Mouse (Mus musculus) gastrocnemius, postnatal 10 days (tissue): Measurements from ENCODE around the gene Mndal. TPM values are rescaled to one million over a fixed set of nuclear protein-coding genes. Genes with fewer than 3 reads are reported as not detected.
"Not testable (repeated sequence)": the region's sequence is repeated elsewhere in the genome, so short reads cannot be mapped to it uniquely, and the experiment has no call there.

Source experiments
- DNase-seq: peaks from one replicate; pipeline ENCODE4 v3.0.0; 2021; ENCODE audit warnings: mixed read lengths
- total RNA-seq, 2 experiments: library from RNA; stranded (reverse); gene quantifications; 2 replicates each; pipeline ENCODE4 v1.2.3; 2021

The Mndal gene
- total RNA-seq, 2 experiments from 2014 or later = 5.1 to 7.8 TPM

GRCm38 (mm10) chr1:173889741-173890140 lies 52.5 kb downstream of the Mndal start:
- not testable (repeated sequence) for DNase-seq

- not testable (repeated sequence) for DNase-seq
Measured at GRCm38 (mm10) chr1:173887026-173887787, 55.1 kb downstream of the Mndal start.

- DNase-seq = not testable (repeated sequence)
Measured at GRCm38 (mm10) chr1:173880004-173880666, 62.2 kb downstream of the Mndal start.

DNA sequence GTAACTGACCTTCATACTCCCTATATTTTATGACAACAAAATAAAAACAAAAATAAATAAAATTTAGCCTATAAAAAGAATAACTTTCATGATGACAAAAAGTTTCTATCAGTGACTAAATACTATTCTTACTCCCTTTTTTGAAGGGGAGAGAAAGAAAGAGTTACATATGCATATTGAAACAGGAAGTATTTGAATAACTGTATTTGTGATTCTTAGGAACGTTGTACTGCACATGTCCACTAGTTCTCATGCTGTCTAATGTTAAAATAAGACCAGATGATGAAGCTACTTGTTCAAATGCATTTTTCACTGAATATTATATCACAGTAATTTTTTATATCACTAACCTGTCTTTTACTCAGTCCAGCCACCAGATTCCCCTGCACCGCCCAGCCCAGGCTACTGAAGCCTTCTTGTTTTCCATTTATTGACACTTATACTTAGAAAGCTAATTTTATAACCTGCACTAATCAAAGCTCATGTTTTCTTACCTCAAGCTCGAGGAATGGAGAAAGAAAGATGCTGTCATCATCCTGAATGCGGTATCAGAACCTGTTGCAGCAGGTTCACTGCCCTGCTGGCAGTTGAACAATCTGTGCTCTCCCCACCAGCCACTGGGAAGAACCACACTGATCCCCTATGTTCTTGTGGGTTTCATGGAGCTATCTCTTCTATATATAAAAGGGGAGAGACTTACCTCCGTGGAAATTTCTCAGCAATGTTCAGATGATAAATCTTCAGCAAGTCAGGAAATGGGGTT lies 62.9 kb downstream of the Mndal start:
- DNase-seq = not testable (repeated sequence)

- not testable (repeated sequence) for DNase-seq
Measured at GRCm38 (mm10) chr1:173878264-173878663, 64.0 kb downstream of the Mndal start.

GRCm38 (mm10) chr1:173877125-173877524 lies 65.2 kb downstream of the Mndal start:
- DNase-seq = not testable (repeated sequence)

GRCm38 (mm10) chr1:173868586-173868985 lies 73.7 kb downstream of the Mndal start:
- DNase-seq = not testable (repeated sequence)

GRCm38 (mm10) chr1:173866504-173866903 lies 75.8 kb downstream of the Mndal start:
- no peak for DNase-seq

- not testable (repeated sequence) for DNase-seq
Measured at GRCm38 (mm10) chr1:173853711-173854110, 88.6 kb downstream of the Mndal start.

GRCm38 (mm10) chr1:173852853-173853252 lies 89.4 kb downstream of the Mndal start:
- DNase-seq = not testable (repeated sequence)

DNA sequence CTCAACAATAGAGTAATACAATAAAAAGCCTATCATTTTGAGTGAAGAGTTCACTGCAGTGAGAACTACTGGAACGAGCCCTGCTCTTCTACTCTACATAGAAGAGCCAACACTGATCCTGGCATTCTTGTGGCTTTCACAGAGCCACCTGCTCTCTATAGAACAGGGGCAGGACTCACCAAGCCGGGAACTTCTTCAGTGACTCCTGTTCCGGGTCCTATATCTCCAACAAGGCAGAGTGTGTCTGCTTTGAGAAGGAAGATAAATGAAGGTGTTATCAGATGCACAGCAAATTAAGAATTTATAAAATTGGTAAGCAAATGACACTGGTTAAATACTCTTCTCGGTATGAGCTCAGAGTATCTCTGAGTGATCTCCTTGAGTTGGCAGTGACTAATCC lies 96.1 kb downstream of the Mndal start:
- not testable (repeated sequence) for DNase-seq

GRCm38 (mm10) chr1:173844754-173845153 lies 97.5 kb downstream of the Mndal start:
- no peak for DNase-seq

- DNase-seq = not testable (repeated sequence)
Measured at GRCm38 (mm10) chr1:173821481-173821803, 120.8 kb downstream of the Mndal start.

- not testable (repeated sequence) for DNase-seq
Measured at GRCm38 (mm10) chr1:173820794-173821480, 121.4 kb downstream of the Mndal start.

DNA sequence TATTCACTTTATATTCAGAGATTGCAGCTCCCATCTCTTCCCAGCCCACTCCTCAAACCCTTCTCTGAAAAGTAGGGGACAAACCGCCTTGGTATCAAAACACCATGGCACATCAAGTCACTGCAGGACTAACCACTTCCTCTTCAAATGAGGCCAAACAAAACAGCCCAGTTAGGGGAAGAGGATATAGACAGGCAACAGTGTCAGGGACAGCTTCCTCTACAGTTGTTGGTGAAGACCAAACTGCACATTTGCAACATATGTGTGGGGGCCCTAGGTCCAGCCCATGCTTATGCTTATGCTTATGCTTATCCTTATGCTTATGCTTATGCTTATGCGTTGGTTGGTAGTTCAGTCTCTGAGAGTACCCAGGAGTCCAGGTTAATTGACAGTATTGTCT lies 133.0 kb downstream of the Mndal start:
- not testable (repeated sequence) for DNase-seq

- not testable (repeated sequence) for DNase-seq
Measured at GRCm38 (mm10) chr1:173802689-173803281, 139.5 kb downstream of the Mndal start.

DNA sequence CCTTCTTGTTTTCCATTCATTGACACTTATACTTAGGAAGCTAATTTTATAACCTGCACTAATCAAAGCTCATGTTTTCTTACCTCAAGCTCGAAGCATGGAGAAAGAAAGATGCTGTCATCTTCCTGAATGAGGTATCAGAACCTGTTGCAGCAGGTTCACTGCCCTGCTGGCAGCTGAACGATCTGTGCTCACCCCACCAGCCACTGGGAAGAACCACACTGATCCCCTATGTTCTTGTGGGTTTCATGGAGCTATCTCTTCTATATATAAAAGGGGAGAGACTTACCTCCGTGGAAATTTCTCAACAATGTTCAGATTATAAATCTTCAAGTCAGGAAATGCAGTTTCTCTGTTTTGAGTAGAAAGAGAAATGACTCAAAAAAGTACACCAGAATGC lies 140.1 kb downstream of the Mndal start:
- DNase-seq = not testable (repeated sequence)

- DNase-seq = not testable (repeated sequence)
Measured at GRCm38 (mm10) chr1:173801791-173802190, 140.5 kb downstream of the Mndal start.
